Mouse (Mus musculus) ovary, adult 2 months (tissue): Measurements from ENCODE around the gene Mpz. TPM values are rescaled to one million over a fixed set of nuclear protein-coding genes. Genes with fewer than 3 reads are reported as not detected.

Experiments used
- polyA plus RNA-seq: library from polyadenylated mRNA; depleted of rRNA; stranded (reverse); fragments of >200 nt; gene quantifications from 2 replicates; pipeline ENCODE4 v1.2.3, GENCODE M21; 2012; rRNA removed

The Mpz gene
- 0.94 and 1.6 TPM in 2 replicates for polyA plus RNA-seq

DNA sequence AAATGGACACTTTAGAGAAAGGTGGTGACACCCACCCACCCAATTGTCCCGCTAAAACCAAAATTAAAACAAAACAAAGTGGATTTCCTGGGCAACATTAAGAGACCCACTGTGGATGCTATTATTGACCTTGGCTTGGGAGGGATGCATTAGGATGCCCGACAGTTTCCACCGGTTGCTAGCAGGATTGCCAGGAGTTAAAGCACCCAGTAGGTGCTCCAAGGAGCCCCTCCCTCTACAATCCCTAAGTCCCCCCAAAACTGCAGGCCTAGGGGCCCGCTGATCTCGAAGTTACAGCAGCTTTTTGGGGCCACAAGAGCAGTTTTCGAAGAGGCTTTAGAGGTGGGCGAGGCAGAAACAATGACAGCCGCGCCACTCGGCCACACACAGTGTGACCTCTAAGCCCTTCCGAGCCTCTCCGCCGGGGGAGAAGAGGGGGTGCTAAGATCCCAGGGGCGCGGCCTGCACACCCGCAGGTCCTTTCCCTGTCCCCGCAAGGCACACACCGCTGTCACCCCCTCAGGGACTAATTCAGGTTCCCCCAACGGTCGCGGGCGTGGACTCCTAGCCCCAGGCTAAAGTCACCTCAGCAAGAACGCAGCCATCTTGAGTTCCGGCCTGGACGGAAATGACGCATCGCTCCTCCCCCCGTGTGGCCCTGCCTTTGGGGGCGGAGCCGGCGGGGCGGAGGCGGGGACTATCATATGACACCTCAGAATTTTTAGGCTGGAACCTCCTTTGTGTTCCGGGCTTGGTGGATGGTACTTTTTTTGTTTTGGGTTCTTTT lies at the start of gene Mpz, which contains the start of gene Sdhc:
Gene Mpz, plus strand, starts transcription at position 738 of the 787 bp plus-strand sequence.
Gene Sdhc, minus strand, starts transcription at position 630 of the 787 bp plus-strand sequence.

DNA sequence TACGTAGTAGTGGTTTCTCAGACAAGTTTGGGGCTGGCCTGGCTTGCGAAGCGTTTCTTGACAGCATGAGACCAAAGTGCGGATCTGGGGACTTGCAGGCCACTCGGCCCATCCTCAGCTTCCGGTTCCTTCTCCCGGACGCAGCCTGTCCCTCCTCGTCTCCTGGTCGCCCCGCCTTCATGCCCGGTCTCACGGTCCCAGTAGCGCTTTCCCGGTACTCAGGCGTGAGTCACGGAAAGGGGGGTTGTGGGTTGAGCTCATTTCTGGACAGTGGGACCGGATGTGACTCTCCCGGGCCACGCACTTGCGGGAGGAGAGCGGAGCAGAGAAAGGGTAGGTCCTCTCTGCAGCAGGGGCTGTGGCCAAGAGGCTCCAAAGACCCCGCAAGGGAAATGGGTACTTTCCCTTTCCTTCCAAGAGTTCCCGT lies 36.6 kb upstream of the Mpz start, which contains the start of gene Cfap126:
Gene Cfap126, plus strand, starts transcription at position 46 of the 427 bp plus-strand sequence.

DNA sequence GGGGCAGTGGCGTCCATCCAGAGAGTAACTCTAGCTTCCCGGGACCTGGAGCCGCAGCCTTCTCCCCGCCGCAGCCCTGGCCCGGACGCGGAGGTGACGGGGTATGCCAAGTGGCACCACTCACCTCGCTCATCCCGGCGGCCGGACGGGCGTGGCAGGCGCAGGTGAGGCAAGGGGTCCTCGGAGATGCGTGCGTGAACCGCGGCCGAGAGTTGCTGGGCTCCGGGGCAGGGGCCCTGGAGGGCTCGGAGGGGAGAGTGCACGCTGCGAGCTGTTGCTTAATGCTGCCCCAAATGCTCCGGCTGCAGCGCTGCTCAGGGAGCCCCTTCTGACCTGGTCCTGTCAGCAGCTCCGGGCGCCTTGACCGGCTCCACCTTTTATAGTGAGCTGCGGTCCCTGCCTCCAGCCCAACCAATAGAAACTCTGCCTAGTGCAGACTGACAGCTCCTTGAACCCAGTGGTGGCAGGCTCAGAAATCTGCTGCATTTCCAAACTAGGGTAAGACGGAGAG lies 45.4 kb downstream of the Mpz start, which contains the start of gene Pcp4l1:
Gene Pcp4l1, minus strand, starts transcription at position 382 of the 511 bp plus-strand sequence.

Other genes starting within 250 kb of the Mpz start
- 1.4 and 2.3 TPM in 2 replicates for gene Fcrlb, start 237.8 kb upstream of the Mpz start, polyA plus RNA-seq
- gene Fcrla, start 223.1 kb upstream of the Mpz start, polyA plus RNA-seq: 0.74 and 0.75 TPM in 2 replicates
- gene Fcgr2b, start 174.2 kb upstream of the Mpz start, polyA plus RNA-seq: 11.5 and 15.1 TPM in 2 replicates
- gene Fcgr4, start 131.8 kb upstream of the Mpz start, polyA plus RNA-seq: 1.6 and 2.6 TPM in 2 replicates
- gene Fcgr3, start 85.8 kb upstream of the Mpz start, polyA plus RNA-seq: 6.7 and 12.5 TPM in 2 replicates
- 22.2 and 34.8 TPM in 2 replicates for gene Cfap126, start 36.8 kb upstream of the Mpz start, polyA plus RNA-seq
- gene Sdhc, start 108 bp upstream of the Mpz start, polyA plus RNA-seq: 122 and 172 TPM in 2 replicates
- gene Pcp4l1, start 45.6 kb downstream of the Mpz start, polyA plus RNA-seq: 46.5 and 111 TPM in 2 replicates
- gene Nr1i3, start 63.3 kb downstream of the Mpz start, polyA plus RNA-seq: 0.12 and 0.35 TPM in 2 replicates
- 29.2 and 35.2 TPM in 2 replicates for gene Tomm40l, start 71.8 kb downstream of the Mpz start, polyA plus RNA-seq
- 3.0 and 21.2 TPM in 2 replicates for gene Apoa2, start 74.3 kb downstream of the Mpz start, polyA plus RNA-seq
- 66.5 and 67.8 TPM in 2 replicates for gene Fcer1g, start 83.7 kb downstream of the Mpz start, polyA plus RNA-seq
- gene Adamts4, start 99.7 kb downstream of the Mpz start, polyA plus RNA-seq: 24.2 and 26.9 TPM in 2 replicates
- gene Ndufs2, start 100.7 kb downstream of the Mpz start, polyA plus RNA-seq: 116 and 119 TPM in 2 replicates
- 90.9 and 109 TPM in 2 replicates for gene B4galt3, start 119.6 kb downstream of the Mpz start, polyA plus RNA-seq
- 65.2 and 73.2 TPM in 2 replicates for gene Ppox, start 130.5 kb downstream of the Mpz start, polyA plus RNA-seq
- gene Usp21, start 137.3 kb downstream of the Mpz start, polyA plus RNA-seq: 70.8 and 77.9 TPM in 2 replicates
- 12.1 and 13.5 TPM in 2 replicates for gene Ufc1, start 144.3 kb downstream of the Mpz start, polyA plus RNA-seq
- 41.8 and 54.8 TPM in 2 replicates for gene Dedd, start 178.4 kb downstream of the Mpz start, polyA plus RNA-seq
- gene Nit1, start 194.9 kb downstream of the Mpz start, polyA plus RNA-seq: 46.4 and 55.9 TPM in 2 replicates
- gene Pfdn2, start 195.0 kb downstream of the Mpz start, polyA plus RNA-seq: 7.0 and 13.1 TPM in 2 replicates
- 4.5 and 5.9 TPM in 2 replicates for gene Klhdc9, start 210.1 kb downstream of the Mpz start, polyA plus RNA-seq
- gene Nectin4, start 219.4 kb downstream of the Mpz start, polyA plus RNA-seq: 4.7 and 5.7 TPM in 2 replicates
- gene Arhgap30, start 238.2 kb downstream of the Mpz start, polyA plus RNA-seq: 2.8 TPM in 2 replicates